Mouse (Mus musculus) retina, postnatal 1 day (tissue): Measurements from ENCODE around the gene Sox10.
A peak's percentile ranks its signal among the peaks of the same experiment; 100 is the strongest.

ENCODE experiments used
- DNase-seq: peaks from one replicate; pipeline ENCODE4 v3.0.0-alpha.2; 2012

Sox10 gene

GRCm38 (mm10) chr15:79122546-79122945 lies 42.5 kb downstream of the Sox10 start:
- no peak for DNase-seq

- DNase-seq, result no peak
Measured at GRCm38 (mm10) chr15:79122119-79122518, 42.9 kb downstream of the Sox10 start.

DNA sequence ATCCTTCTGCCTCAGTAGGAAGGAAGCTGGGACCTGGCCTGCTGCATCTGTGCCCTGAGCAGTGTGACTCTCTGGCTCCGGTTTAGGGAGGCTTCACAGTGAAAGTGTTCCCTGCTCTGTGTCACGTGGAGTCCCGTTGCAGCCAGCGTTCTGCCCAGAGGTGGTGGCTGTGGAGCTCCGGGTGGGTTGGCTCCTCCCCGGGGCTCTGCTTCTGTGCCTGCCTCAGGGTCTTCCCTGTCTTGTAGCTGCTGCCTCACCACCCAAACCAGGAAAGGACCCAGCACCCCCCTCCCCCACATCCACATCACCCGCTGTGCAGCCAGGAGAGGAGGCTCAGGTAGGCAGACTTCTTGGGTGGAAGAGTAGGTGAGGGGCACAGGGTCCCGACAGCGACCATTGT lies 45.5 kb downstream of the Sox10 start:
- DNase-seq, result no peak

DNA sequence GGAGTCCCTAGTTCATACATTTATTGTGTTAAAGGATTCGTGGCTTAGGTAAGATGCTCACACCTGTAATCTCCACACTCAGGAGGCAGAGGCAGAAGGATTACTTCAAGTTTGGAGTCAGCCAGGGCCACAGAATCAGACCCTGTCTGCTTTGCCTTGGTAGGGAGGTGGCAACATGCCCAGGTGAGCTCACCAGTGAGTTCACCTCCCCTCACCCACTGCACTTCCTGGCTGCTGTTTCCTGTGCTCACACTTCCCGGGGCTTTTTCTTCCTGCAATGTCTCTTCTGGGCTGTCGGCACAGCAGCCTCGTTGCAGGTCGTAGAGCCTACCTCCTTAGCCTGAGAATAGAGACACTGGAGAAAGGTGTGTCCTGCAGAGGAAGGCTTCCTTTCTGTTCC lies 49.8 kb downstream of the Sox10 start:
- DNase-seq, result no peak

DNA sequence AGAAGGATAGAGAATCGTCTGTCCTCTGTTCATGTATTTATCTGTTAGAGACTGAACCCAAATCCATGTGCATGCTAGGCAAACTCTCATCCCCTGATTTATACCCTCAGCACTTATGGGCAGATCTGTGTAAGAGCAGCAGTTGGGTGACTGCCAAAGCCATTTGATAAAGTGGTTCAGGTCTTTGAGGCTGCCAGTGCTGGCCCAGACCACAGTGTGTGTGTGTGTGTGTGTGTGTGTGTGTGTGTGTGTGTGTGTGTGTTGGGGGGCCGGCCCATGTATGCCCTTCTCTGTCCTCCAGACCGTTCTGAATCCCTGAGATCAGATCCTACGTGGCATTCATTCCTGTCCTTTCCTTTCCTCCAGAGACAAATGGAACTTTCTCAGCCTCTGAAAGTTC lies 53.3 kb downstream of the Sox10 start:
- DNase-seq, result no peak

GRCm38 (mm10) chr15:79110528-79110927 lies 54.5 kb downstream of the Sox10 start:
- no peak for DNase-seq

GRCm38 (mm10) chr15:79110031-79110430 lies 55.0 kb downstream of the Sox10 start:
- DNase-seq, result no peak

- no peak for DNase-seq
Measured at GRCm38 (mm10) chr15:79109321-79109934, 55.6 kb downstream of the Sox10 start.

DNA sequence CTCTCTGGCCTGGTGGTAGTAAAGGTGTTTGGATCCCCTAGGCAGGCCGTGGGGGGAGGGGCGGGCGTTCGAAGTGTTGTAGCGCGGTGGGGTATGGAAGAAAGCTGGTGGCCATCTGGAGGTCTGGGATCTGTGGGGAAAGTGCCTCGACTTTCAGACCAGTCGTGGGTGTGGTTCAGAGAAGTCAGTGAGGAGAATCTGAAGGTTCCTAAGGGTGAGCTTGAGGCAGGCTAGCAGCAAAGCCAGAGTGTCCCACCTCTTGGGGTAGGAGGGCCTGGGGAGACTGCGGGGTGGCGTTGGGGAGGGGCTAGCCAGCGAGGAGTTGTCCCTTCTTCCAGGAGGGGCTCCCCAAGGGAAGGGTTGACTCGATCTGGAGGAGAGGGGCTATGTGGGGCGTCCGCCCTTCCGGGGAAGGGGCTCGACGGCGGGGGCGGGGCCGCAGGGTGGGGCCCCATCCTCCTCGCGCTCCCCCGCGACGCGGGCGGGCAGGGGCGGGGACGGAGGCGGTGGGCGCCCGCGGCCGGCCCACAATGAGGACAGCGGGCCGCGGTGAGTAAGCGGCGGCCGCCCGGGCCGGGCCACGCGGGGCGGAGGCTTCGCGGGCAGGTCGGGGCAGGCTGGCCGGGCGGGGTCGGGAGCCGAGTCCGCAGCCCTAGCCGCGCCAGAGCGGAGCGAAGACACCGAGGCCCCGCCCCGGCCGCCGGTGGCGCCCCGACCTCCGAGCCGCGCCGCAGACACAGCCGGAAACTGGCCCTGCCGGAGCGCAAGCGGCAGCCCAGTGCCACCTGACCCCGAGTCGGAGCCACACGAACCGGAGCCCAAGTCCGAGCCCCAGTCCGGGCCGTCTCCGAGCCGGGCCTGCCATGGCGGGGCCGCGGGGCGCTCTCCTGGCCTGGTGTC lies 56.4 kb downstream of the Sox10 start, which contains the start of gene Micall1:
Micall1 (plus strand) TSS at position 478 of the 900 bp plus-strand sequence.
- peak; percentile 68 for DNase-seq

GRCm38 (mm10) chr15:79107966-79108365 lies 57.1 kb downstream of the Sox10 start:
- DNase-seq, result peak; percentile 18

- no peak for DNase-seq
Measured at GRCm38 (mm10) chr15:79105804-79106203, 59.2 kb downstream of the Sox10 start.
